Mouse (Mus musculus) midbrain, embryonic 16.5 days (tissue): ENCODE measurements around the gene Ror1. TPM values are rescaled to one million over a fixed set of nuclear protein-coding genes. Genes with fewer than 3 reads are reported as not detected.

Experiments used
- ATAC-seq: fragments of 200-750 bp; cut with Nextera tagmentation; 2 replicates; pipeline ENCODE4 v1.8.0; 2017; ENCODE audit warnings: moderate TSS enrichment
- H3K27ac ChIP-seq: fragments of 300-500 bp; sonication (generic); 2 replicates; pipeline ENCODE4 v1.5.1; 2014; ENCODE audit warnings: mild to moderate bottlenecking, low read length, mixed read lengths
- H3K27me3 ChIP-seq: fragments of 300-500 bp; sonication (generic); 2 replicates; pipeline ENCODE4 v1.6.1; 2014; ENCODE audit warnings: low read depth, low read length, mixed read lengths; ENCODE audit not compliant: control insufficient read depth, insufficient read depth
- H3K36me3 ChIP-seq: fragments of 300-500 bp; sonication (generic); 2 replicates; pipeline ENCODE4 v1.6.1; 2014; ENCODE audit warnings: mild to moderate bottlenecking, low read length, moderate library complexity, mixed read lengths; ENCODE audit not compliant: control insufficient read depth, insufficient read depth
- H3K4me1 ChIP-seq: fragments of 300-500 bp; sonication (generic); 2 replicates; pipeline ENCODE4 v1.6.1; 2014; ENCODE audit warnings: mild to moderate bottlenecking, low read length, mixed read lengths; ENCODE audit not compliant: control insufficient read depth, insufficient read depth
- H3K4me2 ChIP-seq: fragments of 300-500 bp; sonication (generic); 2 replicates; pipeline ENCODE4 v1.6.1; 2014; ENCODE audit warnings: mild to moderate bottlenecking, low read length, mixed read lengths
- H3K4me3 ChIP-seq: fragments of 300-500 bp; sonication (generic); 2 replicates; pipeline ENCODE4 v1.5.1; 2014; ENCODE audit warnings: low read depth, mild to moderate bottlenecking, low read length, moderate library complexity, mixed read lengths
- H3K9ac ChIP-seq: fragments of 300-500 bp; sonication (generic); 2 replicates; pipeline ENCODE4 v1.6.1; 2014; ENCODE audit warnings: low read depth, low read length, mixed read lengths
- H3K9me3 ChIP-seq: fragments of 300-500 bp; sonication (generic); replicated peaks from 2 replicates; pipeline ENCODE4 v1.6.1; 2014; ENCODE audit warnings: mild to moderate bottlenecking, low read length, mixed read lengths; ENCODE audit not compliant: control insufficient read depth, poor library complexity, severe bottlenecking
- WGBS: fragments of 180-500 bp; shearing (Covaris S2); extraction: QIAGEN DNeasy Blood & Tissue Kit; methylation state at CpG from one replicate; pipeline ENCODE4 v1.1.7; 2014; 5-methylcytosine and 5-hydroxymethylcytosine counted together
- polyA plus RNA-seq: library from polyadenylated mRNA; unstranded; fragments of >200 nt; fragmentation: Nextera tagmentation; extraction: Ambion mirVana; gene quantifications from 2 replicates; pipeline ENCODE4 v1.2.1, GENCODE M21; 2015

The Ror1 gene
- polyA plus RNA-seq, 1 experiment from 2014 or later = 0.84 TPM

- Histone ChIP-seq H3K27ac (no peak overlapping the region), H3K27me3 (no peaks in the 10 kb centered on the region), H3K4me2 (no peak overlapping the region), H3K4me3 (no peak overlapping the region), H3K9ac (no peak overlapping the region), H3K36me3 (no peaks in the 10 kb centered on the region), H3K9me3 (no peaks in the 10 kb centered on the region), H3K4me1 (no peaks in the 10 kb centered on the region)
- 25% methylated on average over 1 of the region's 1 CpGs for WGBS
- ATAC-seq = no peak
Observed at GRCm38 (mm10) chr4:100223532-100223931, 127.9 kb downstream of the Ror1 start.

GRCm38 (mm10) chr4:100223965-100224364, 128.4 kb downstream of the Ror1 start:
- no peaks in the 10 kb centered on the region for H3K27me3 ChIP-seq
- H3K4me1 ChIP-seq = no peaks in the 10 kb centered on the region
- H3K27ac ChIP-seq = no peak overlapping the region
- no peaks in the 10 kb centered on the region for H3K9me3 ChIP-seq
- 68% methylated on average over 3 of the region's 3 CpGs for WGBS
- no peak for ATAC-seq
- H3K9ac ChIP-seq = no peak overlapping the region
- H3K4me2 ChIP-seq = no peak overlapping the region
- H3K4me3 ChIP-seq = no peak overlapping the region
- no peaks in the 10 kb centered on the region for H3K36me3 ChIP-seq

DNA sequence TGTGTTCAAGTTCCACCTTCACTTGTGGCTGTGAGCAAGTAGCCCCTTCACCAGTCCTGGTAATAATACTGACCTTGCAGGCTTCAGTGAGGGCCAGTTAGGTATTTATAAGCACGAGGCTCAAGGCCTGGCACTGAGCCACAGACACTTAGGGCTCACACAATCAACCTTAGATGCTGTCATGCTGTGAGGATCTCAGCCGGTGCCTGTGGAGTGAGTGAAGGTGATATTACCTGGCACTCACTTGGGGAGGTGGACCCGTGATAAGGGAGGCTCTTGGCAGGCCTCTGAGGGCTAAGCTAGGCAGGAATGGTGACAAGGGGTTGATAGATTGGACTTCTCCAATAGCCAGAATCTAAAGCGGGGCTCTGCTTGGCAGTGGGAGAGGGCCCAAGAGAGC, 131.0 kb downstream of the Ror1 start:
- H3K4me2 ChIP-seq = no peak overlapping the region
- WGBS = 80% methylated on average over 4 of the region's 4 CpGs
- ATAC-seq = no peak

GRCm38 (mm10) chr4:100228106-100228505, 132.5 kb downstream of the Ror1 start:
- WGBS = 87% methylated on average over 3 of the region's 3 CpGs
- H3K27ac ChIP-seq = no peak overlapping the region
- H3K4me2 ChIP-seq = no peak overlapping the region
- no peaks in the 10 kb centered on the region for H3K4me1 ChIP-seq
- H3K27me3 ChIP-seq = no peaks in the 10 kb centered on the region
- H3K9me3 ChIP-seq = no peaks in the 10 kb centered on the region
- no peak for ATAC-seq
- H3K9ac ChIP-seq = no peak overlapping the region
- H3K36me3 ChIP-seq = no peaks in the 10 kb centered on the region
- H3K4me3 ChIP-seq = no peak overlapping the region

More for the DNA sequence above, 131.0 kb downstream of the Ror1 start:
- no peak overlapping the region for H3K27ac ChIP-seq
- H3K27me3 ChIP-seq = no peaks in the 10 kb centered on the region
- no peaks in the 10 kb centered on the region for H3K4me1 ChIP-seq
- no peaks in the 10 kb centered on the region for H3K36me3 ChIP-seq
- H3K9ac ChIP-seq = no peak overlapping the region
- H3K9me3 ChIP-seq = no peaks in the 10 kb centered on the region
- H3K4me3 ChIP-seq = no peak overlapping the region

- Histone ChIP-seq H3K4me3 (no peak overlapping the region), H3K4me1 (no peaks in the 10 kb centered on the region)
- no peak for ATAC-seq
Observed at GRCm38 (mm10) chr4:100230245-100230644, 134.7 kb downstream of the Ror1 start.

DNA sequence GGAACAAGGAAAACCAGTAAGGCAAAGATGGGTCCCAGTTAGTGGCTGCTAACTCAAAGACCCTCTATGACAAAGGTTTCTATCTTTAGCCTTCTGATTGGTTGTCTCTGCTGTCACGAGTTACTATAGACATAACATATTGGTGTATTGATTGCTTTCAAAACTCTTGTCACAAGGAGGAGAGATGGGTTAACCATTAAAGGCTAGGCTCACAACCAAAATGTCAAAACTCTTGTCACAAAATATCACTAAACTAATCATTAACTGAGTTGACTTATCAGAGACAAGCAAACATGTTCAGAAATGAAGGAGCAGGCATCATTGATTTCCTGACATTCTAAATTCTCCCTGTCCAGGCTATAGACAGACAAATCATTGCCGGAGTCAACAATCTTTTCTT, 135.4 kb downstream of the Ror1 start:
- no peaks in the 10 kb centered on the region for H3K36me3 ChIP-seq
- H3K4me1 ChIP-seq = no peaks in the 10 kb centered on the region
- no peak overlapping the region for H3K4me2 ChIP-seq
- WGBS = 88% methylated on average over 2 of the region's 2 CpGs
- no peak overlapping the region for H3K9ac ChIP-seq
- H3K27me3 ChIP-seq = no peaks in the 10 kb centered on the region
- ATAC-seq = no peak
- H3K27ac ChIP-seq = no peak overlapping the region
- no peaks in the 10 kb centered on the region for H3K9me3 ChIP-seq
- no peak overlapping the region for H3K4me3 ChIP-seq

More at GRCm38 (mm10) chr4:100230245-100230644, 134.7 kb downstream of the Ror1 start:
- H3K4me2 ChIP-seq = no peak overlapping the region
- no peak overlapping the region for H3K27ac ChIP-seq
- no peaks in the 10 kb centered on the region for H3K9me3 ChIP-seq
- no peak overlapping the region for H3K9ac ChIP-seq
- 87% methylated on average over 5 of the region's 5 CpGs for WGBS
- no peaks in the 10 kb centered on the region for H3K36me3 ChIP-seq
- H3K27me3 ChIP-seq = no peaks in the 10 kb centered on the region

- H3K4me1 ChIP-seq = no peaks in the 10 kb centered on the region
- no peak overlapping the region for H3K4me3 ChIP-seq
- no peaks in the 10 kb centered on the region for H3K27me3 ChIP-seq
- H3K27ac ChIP-seq = no peak overlapping the region
- WGBS = 91% methylated on average over 3 of the region's 3 CpGs
- H3K9ac ChIP-seq = no peak overlapping the region
- no peak overlapping the region for H3K4me2 ChIP-seq
- ATAC-seq = no peak
- no peaks in the 10 kb centered on the region for H3K36me3 ChIP-seq
- H3K9me3 ChIP-seq = no peaks in the 10 kb centered on the region
Observed at GRCm38 (mm10) chr4:100231906-100232305, 136.3 kb downstream of the Ror1 start.

GRCm38 (mm10) chr4:100232541-100232940, 136.9 kb downstream of the Ror1 start:
- no peak for ATAC-seq
- no peaks in the 10 kb centered on the region for H3K9me3 ChIP-seq
- no peak overlapping the region for H3K4me3 ChIP-seq
- H3K27ac ChIP-seq = no peak overlapping the region
- H3K36me3 ChIP-seq = no peaks in the 10 kb centered on the region
- H3K4me1 ChIP-seq = no peaks in the 10 kb centered on the region
- no peaks in the 10 kb centered on the region for H3K27me3 ChIP-seq
- 94% methylated on average over 7 of the region's 7 CpGs for WGBS
- no peak overlapping the region for H3K9ac ChIP-seq
- no peak overlapping the region for H3K4me2 ChIP-seq

GRCm38 (mm10) chr4:100233770-100234169, 138.2 kb downstream of the Ror1 start:
- H3K27me3 ChIP-seq = no peaks in the 10 kb centered on the region
- no peak overlapping the region for H3K27ac ChIP-seq
- no peaks in the 10 kb centered on the region for H3K36me3 ChIP-seq
- no peak for ATAC-seq
- H3K9me3 ChIP-seq = no peaks in the 10 kb centered on the region
- WGBS = 93% methylated on average over 10 of the region's 10 CpGs
- no peaks in the 10 kb centered on the region for H3K4me1 ChIP-seq
- H3K4me2 ChIP-seq = no peak overlapping the region
- H3K9ac ChIP-seq = no peak overlapping the region
- no peak overlapping the region for H3K4me3 ChIP-seq

DNA sequence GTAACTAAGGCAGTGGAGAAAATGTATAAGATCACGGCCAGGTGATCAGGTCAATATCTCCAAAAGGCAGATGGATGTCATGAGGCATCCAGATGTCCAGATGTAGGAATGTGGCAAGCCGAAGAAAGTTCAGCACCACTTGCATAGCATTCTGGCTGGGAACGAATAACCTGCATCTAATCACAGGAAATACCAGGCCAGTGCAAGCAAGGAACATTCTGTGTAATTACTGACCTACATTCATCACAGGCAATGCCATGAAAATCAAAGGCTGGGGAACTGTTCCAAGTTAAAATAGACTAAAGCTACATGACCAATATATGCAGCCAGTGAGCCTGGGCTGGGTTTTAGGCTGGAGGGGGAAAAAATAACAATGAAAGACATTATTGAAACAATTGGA, 140.7 kb downstream of the Ror1 start:
- 87% methylated on average over 3 of the region's 3 CpGs for whole genome bisulfite sequencing

More for the DNA sequence above, 140.7 kb downstream of the Ror1 start:
- Histone ChIP-seq H3K4me2 (no peak overlapping the region), H3K36me3 (no peaks in the 10 kb centered on the region), H3K27me3 (no peaks in the 10 kb centered on the region), H3K27ac (no peak overlapping the region), H3K4me1 (no peaks in the 10 kb centered on the region), H3K9ac (no peak overlapping the region), H3K9me3 (no peaks in the 10 kb centered on the region), H3K4me3 (no peak overlapping the region)
- no peak for ATAC-seq
